Mouse (Mus musculus) urinary bladder, postnatal 14 days (tissue): Measurements from ENCODE around the gene Psma6.
"Not testable (repeated sequence)": the region's sequence is repeated elsewhere in the genome, so short reads cannot be mapped to it uniquely, and the experiment has no call there.

Source experiments
- DNase-seq: peaks from one replicate; pipeline ENCODE4 v3.0.0; 2021; ENCODE audit warnings: low spot score

Psma6 gene

DNA sequence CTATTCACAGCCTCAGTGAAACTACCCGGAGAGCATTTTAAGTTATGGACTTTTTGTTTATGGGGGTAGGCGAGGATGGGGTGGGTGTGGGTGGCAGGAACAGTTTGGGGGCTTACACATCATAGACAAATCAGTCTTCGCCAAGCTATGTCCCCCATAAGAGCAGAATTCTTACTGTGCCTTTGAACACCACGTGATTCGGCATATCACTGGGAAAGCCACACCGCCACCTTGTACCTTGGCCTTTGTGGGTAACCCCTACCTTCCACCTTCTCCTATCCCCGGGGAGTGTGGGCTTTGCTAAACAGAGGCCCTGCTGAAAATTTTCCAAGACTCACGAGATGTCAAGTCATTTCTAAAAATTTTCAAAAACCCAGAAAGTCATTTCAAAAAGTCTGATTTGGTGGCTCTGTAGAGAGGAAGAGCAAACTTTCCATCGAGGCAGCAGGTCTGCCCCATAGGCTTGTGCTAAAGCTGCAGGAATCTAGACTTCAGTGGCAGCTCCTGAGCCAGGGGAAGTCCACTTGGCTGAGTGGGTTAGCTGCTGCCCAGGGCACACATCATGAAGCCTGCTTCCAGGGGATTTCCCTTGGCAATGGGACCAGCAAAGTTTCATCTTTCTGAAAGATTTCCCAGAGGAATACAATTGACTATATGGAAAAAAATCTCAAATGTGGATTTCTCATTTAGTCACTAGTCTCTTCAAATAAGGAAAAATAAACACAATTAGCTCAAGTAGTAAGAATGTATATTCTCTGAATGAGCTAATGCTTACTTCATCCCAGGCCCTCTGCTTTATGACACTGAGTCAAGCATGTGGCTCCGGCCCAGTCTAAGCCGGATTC is 8.9 kb downstream of the Psma6 start:
- DNase-seq = no peak

DNA sequence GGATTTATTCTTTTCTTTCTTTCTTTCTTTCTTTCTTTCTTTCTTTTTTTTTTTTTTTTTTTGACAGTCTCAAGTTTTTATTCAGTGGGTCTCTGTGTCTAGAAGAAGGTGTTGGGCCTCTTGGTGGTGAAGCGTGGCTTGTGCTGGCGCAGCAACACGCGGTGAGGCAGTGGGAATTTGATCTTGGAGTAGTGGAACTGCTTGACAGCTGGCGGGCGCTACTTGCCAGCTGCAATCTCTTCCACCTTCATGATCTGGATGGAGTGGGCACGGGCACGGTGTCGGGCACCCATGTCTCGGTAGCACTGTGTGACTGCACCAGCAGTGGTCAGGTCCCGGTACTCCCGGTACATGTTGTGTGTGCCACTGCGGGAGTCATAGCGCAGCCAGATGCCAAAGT is 11.6 kb downstream of the Psma6 start:
- DNase-seq = not testable (repeated sequence)

DNA sequence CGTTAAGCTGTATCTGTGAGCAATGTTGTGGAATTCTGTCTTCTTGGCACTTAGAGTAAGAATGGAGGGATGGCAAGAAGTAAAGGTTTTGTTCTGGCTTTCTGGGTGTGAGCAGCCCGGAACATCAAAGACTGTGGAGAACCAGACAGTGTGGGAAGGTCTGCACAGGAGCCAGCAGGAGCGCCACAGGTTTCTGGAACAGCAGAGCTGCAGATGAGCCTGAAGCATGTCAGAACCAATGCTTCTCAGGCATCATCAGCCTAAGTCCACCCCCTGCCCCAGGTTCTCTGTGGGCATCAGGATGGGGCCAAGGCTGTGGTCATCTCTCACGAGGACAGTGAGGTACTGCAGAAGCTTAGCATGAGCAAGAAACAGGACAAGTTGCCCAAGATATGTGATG is 12.5 kb downstream of the Psma6 start:
- no peak for DNase-seq

DNA sequence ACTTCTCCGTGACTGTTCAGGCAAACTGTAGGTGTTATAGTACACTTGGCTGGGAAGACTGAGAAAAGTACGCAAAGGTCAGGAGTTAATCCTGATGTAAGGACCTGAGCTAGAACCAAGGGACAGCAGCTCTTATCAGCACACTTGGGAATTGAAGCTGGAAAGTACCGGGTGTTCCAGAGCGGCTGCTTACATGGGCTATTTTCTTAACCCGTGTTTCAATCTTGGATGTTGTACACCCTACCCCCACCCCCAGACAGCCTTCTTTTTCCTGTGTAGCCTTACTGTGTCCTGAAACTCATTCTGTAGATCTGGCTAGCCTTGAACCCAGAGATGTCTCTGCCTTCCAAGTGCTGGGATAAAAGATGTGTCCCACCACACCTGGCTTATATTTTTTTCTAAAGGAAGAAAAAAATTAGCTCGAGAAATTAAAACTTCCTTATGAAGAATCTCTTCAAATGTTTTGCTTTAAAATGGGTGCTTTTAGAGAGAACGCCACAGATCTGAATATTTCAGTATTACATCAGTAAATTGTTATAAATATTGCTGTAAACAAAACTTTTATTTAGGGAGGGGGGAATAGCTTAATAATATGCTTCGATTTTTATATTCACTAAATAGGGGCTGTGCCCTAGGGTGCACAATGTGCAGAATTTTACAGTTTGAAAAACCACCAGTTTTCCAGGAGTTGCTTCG is 13.7 kb downstream of the Psma6 start:
- DNase-seq = no peak

DNA sequence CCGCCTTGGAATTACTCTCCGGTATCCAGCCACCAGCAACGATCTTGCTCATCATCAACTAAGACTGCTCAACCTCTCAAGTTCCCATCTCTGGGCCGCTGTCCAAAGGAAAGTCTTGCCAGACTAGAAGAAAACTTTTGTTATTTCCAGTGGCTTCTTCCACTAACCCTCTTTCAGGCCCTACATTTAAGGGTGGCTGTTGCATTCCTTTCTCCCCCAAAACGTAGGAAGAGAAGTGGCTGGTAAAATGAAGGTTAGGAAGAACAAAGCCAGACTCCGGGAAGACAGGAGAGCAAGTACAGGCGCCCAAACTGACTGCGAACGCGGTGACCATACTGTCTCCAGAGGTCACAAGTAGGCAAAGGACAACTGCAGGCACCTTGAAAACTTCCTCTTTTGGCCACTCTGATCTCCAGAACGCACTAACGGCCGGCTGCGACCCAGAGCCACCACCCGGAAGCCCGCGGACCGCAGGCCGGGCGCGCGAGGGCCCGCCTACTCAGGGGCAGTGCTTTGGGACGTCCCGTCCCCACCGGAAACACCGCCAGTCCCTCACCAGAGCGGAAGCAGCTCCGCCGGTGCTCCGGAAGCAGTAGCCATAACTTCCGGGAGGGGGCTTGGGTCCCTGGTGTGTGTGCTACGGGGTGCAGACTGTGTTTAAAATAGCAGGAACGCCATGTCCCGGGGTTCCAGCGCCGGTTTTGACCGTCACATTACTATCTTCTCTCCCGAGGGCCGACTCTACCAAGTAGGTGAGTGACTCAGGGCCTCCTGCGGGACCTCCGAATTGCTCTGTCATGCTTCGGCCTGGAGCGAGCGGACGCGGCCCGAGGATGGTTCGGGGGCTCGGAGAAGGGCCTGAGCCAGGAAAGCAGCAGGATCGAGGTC is 14.5 kb downstream of the Psma6 start:
- peak; percentile 92 for DNase-seq

DNA sequence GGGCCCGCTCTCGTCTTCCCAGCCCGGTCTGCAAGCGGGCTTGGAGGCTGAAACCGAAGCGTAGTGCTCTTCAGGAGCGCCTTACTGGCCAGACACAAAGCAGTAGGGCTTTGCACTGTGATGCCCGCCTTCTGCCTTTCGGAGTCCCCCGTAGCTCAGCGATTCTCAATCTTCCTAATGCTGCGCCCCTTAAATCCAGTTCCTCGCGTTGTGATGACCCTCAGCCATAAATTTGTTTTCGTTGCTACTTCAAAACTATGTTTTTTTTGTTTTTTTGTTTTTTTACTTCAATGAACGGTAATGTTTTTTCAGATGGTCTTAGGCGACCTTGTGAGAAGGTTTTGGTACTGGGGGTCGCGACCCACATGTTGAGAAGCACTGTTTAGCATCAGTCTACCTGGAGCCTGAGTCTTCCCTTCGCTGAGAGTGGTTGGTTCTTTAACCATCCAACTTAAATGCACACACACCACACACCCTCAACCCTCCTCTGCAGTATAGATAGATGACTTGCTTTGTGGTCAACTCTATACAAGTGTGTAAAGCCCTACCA is 15.2 kb downstream of the Psma6 start:
- no peak for DNase-seq

DNA sequence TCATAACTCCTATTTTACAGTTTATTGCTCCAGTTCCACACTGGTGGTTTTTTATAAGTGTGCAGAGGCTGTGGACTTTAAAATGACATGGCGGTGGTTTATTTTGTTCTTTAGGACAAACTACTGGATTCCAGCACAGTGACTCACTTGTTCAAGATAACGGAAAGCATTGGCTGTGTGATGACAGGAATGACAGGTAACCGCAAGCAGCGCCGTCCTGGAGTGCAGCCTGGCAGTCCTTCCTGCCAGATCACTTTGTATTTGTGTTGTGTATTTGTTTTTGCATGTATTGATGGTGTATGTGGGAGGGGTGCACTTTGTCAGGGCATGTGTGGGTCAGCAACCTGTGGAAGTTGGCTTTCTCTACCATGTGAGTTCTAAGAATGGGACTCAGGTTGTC is 23.9 kb downstream of the Psma6 start:
- peak; percentile 38 for DNase-seq

DNA sequence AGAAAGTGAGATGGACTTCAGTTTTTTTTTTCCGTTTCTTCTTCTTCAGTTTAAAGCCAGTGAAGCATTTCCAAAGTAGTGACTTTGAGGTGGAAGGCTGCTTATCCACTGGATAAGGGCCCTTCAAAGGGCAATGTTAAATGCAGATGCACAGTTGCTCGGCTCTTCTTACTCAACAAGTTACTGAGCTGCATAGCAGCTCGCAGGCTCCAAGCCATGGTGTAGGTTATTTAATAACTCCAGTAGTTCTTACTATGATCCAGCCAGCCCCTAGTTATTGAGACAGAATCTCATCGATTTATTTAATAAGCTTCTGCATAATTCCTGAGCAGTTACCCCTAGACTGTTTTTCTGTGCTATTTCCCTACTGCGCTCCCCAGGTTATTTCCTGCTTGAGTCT is 31.2 kb downstream of the Psma6 start:
- no peak for DNase-seq

DNA sequence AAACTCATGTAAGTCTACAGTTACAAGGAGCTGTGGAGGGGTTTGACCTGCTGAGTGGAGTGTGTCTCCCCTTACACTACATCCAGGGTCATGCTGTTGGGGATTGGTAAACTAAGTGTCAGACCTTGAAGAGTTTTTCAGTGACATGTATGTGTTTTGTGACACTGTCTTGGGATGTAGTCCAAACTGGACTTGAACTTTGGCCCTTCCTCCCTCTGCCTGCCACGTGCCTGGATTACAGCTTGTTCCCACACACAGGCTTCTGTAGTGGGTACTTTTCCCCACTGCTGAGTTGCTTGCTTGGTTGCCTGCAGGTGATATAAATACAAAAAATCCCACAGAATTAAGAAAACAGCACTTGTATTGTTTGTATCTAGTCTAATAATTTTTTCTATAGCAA is 31.7 kb downstream of the Psma6 start:
- DNase-seq = no peak

DNA sequence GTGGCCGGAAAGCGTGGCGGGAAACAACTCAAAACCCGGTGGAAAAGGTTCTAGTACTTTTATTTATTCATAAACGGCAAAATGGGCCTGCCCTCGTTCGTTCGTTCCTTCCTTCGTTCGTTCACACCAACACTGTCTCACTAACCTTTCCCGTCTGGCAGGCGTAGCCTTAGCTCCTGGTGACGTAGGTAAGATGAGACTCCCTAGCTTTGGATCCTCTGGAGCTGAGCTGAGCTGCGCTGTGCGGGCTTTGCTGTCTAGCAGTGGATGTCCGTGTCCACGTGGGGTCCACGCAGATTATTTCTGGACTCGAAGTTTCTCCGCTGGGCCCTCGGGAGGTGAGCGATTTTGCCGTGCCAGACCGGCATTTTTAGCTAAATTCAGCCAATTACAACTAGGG is 36.2 kb downstream of the Psma6 start:
- no peak for DNase-seq

DNA sequence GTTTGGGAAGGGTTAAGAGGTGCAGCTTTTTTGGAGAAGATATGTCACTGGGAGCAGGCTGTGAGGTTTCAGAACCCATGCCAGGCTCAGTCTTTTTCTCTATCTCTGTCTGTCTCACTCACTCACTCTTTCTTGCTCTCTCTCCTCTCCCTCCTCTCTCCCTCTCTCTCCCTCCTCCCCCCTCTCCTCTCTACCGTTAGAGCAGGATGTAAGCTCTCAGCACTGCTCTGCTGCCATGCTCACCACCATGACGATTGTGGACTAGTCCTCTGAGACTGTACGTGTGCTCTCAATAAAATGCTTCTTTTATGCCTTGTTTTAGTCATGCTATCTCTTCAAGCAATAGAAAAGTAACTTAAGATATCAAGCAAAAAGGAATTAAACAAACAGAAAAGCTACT is 38.0 kb downstream of the Psma6 start:
- DNase-seq = no peak

DNA sequence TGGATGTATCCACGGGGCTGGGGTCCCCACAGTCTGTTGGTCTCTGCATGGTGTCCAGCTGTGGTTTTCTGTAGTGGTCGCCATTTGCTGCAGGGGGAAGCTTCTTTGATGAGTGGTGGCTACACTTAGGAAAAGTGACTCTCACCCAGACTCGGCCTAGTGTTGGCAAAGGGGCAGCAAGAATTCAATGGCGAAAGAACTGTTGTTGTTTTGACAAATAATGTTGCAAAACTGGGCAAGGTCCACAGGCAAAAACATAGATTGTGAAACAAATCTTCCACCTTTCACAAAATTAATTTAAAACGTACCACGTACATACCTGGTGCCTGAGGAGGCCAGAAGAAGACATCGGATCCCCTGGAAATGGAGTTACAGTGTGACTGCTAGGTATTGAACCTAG is 42.3 kb downstream of the Psma6 start:
- DNase-seq = no peak

DNA sequence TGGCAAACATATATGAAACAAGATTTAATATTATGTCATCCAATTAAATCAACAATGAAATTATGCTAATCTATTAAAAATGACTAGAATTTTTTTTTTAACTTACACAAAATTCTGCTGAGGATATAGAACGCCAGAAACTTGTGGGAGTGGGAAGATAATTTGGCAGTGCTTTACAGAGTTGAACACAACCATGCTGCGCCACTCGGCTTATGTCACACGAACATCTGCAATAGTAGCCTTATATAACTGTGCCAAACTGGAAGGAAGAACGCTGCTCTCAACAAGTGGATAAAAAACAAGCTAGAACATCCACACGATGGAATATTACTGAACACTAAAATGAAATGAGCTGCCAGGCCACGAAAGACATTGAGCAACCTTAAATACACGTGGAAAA is 45.2 kb downstream of the Psma6 start:
- DNase-seq = no peak

DNA sequence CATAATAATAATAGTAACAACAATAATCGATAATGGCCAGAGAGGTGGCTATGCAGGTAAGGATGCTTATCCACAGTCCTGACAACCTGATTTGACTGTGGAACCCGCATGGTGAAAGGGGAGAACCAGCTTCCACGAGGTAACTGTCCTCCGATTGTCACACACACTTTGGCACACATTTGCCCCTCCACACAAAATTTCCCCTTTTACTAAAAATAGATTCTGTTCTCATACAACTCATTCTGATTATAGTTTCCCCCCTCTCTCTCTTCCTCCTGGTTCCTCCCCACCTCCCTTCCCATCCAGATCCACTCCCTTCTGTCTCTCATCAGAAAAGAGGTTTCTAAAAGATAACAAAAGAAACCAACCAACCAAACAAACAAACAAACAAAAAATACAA is 45.9 kb downstream of the Psma6 start:
- no peak for DNase-seq

DNA sequence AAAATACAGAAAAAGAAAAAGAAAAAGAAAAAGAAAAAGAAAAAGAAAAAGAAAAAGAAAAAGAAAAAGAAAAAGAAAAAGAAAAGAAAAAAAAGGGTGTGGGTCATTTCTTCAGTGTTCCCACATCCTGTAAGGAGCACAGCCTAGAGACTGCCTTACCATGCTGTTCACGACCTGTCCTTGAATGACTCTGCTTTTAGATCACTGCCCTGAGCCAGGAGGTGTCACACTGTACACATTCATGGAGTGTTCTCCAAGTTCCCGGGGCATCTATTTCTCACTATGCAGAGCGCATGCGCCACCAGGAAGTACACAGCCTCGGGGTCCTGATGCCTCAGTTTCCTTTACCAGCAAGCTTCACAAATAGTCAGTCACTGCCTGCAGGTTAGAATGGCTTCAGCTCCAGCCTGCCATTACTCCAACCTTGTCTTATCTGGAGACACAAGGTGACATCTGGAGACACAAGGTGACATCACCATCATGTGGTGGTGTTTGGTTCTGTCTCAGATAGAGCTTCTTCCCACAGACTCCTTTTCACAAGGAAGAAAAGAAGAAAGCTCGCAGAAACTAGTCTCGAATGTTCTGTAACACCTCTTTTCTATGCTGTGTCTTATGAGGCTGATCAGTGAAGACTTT is 48.4 kb downstream of the Psma6 start:
- no peak for DNase-seq

DNA sequence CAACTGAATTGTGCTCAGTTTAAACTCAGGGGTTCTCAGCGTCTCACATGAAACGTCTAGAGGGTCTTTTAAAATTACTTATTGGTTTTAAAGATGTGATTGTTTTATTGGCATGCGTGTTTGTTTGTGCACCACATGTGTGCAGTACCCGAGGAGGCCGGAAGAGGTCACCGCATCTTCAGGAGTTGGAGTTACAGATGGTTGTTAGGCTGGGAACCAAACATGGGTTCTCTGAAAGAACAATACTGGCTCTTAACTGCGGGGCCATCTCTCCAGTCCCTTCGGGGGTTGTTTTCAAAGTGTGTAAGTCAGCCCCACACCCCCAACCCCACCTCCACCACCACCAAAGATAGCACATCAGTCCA is 48.9 kb downstream of the Psma6 start:
- DNase-seq = no peak

DNA sequence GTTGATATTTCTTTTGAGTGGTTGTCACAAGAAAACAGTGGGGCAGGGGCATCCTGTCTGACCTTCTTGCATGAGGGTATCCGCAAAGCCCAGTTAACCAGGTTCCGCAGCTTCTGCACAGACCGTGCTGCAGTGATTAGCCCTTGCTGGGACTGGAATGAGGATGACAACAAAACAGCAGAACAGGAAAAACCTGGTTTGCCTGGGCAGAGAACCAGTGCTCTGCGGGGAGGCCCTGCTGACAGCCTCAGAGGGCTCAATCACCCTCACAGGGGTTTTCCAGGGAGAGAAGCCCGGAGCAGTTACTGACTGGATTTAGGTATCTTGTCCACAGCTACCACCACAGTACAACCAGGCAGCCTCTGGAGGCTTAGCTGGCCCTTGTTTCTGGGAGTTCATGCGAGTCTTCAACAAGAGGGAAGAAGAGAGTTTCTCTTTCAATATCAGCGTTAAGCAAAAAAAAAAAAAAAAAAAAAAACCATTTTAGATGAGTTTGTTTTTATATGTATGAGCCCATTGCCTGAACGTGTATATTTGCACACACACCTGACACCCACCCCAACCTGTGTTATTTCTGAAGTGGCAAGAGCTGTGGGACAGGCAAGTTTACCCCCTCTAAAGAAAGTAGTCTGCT is 49.9 kb downstream of the Psma6 start:
- peak; percentile 80 for DNase-seq

DNA sequence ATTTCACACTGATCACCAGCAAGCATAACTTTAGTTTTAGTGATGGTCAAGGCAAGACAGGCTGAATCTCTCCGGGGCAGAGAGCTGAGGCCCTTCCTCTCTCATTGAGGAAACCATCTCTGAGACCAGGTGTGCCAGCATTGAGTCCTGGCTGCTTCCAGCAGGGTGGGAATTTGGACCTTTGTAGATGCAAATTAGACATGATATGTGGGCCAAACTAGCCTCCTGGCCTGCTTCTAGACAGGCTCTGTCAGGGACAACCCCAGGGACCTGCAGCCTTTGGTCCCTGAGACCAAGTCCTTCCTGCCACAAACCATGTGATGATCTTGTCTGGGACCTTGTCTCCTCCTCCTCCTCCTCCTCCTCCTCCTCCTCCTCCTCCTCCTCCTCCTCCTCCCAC is 51.1 kb downstream of the Psma6 start:
- DNase-seq = no peak

DNA sequence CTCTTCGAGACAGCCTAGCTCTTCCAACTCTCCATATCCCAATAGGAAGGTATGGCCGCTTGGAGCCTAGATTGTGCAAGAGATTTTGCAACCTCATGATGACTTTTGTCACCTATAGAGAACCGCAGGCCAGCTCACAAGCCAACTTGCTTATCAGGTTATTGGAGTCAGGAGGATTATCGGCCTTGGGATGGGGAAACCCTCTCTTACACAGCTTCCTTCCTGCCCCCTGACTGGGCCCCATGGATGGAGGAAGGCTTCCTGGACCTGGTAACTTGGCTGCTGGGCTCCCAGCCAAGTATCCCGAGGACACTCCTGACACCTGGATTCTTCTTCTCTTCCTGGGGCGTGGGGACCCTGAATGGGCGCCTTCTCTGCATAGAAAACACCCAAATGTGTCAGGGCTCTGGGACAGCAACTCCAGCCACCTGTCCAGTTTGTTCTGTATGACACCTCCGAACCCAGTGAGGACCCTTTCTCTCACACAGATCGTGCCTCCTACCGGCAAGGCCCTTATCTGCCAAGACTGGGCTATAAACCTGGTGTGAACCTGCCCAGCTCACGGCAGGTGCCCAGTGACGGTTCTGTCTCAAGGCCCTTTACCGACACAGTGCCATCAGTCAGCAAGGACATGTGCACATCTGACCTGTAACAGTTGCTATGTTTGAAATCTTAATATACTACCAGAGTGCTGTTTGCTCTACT is 53.3 kb downstream of the Psma6 start:
- DNase-seq = no peak

DNA sequence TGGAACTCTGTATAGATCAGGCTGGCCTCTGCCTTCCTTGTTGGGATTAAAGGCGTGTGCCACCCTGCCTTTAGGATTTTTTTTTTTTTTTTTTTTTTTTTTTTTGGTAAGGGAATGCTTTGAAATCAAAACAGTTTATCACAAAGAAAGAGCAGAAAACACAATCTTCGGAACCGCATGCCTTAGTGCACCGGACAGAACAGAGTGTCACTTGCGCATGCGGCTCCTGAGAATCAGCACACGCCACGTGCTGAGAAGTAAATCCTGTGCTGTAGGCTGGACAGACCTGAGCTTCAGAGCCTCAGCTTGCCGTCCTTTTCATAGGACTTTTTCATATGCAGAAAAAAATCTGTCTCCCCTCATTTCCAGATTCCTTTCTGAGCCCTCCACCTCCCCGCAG is 54.0 kb downstream of the Psma6 start:
- DNase-seq = no peak

DNA sequence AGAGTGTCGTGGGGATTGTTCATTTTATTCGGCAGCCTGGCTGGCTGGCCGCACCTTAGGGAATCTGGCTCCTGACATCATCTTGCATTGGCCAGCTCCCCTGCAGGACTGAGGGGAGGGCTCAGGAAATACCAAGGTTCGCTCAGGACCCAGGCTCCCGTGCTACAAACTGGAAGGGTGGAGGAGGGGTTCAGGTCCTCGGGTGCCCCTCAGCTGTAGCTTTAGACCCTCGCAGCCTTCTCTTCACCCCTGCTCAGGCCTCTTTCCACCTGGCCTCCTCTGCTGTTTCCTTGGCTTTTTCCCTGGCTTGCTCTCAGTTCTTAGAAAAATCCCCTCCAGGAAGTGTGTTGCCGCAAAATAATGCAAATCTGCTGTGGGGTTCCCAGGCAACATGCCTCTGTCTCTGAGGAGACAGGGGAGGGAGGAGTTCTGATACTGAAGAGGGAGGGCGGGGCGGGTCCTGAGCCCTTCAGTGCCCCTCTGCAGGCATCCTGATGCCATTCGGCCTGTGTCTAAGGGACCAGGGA is 54.7 kb downstream of the Psma6 start:
- DNase-seq = no peak
